Mouse (Mus musculus) embryonic facial prominence, embryonic 13.5 days (tissue): Measurements from ENCODE around the gene Drd5. TPM values are rescaled to one million over a fixed set of nuclear protein-coding genes. Genes with fewer than 3 reads are reported as not detected.
A peak's percentile ranks its signal among the peaks of the same experiment; 100 is the strongest.

Experiments
- ATAC-seq: fragments of 200-750 bp; cut with Nextera tagmentation; 2 replicates; pipeline ENCODE4 v1.8.0; 2017; ENCODE audit warnings: low read depth; ENCODE audit not compliant: insufficient number of reproducible peaks, insufficient read depth, low FRiP score, low TSS enrichment
- H3K27ac ChIP-seq: fragments of 300-500 bp; sonication (generic); 2 replicates; pipeline ENCODE4 v1.5.1; 2015; ENCODE audit warnings: moderate library complexity, mild to moderate bottlenecking, inconsistent platforms
- H3K27me3 ChIP-seq: fragments of 300-500 bp; sonication (generic); 2 replicates; pipeline ENCODE4 v1.6.1; 2015; ENCODE audit warnings: mild to moderate bottlenecking, inconsistent platforms
- H3K36me3 ChIP-seq: fragments of 300-500 bp; sonication (generic); 2 replicates; pipeline ENCODE4 v1.6.1; 2015; ENCODE audit warnings: mild to moderate bottlenecking, inconsistent platforms
- H3K4me1 ChIP-seq: fragments of 300-500 bp; sonication (generic); 2 replicates; pipeline ENCODE4 v1.6.1; 2015; ENCODE audit warnings: inconsistent platforms
- H3K4me2 ChIP-seq: fragments of 300-500 bp; sonication (generic); 2 replicates; pipeline ENCODE4 v1.6.1; 2015; ENCODE audit warnings: moderate library complexity, mild to moderate bottlenecking, inconsistent platforms
- H3K4me3 ChIP-seq: fragments of 300-500 bp; sonication (generic); 2 replicates; pipeline ENCODE4 v1.5.1; 2015; ENCODE audit warnings: mild to moderate bottlenecking, inconsistent platforms
- H3K9ac ChIP-seq: fragments of 300-500 bp; sonication (generic); 2 replicates; pipeline ENCODE4 v1.6.1; 2015; ENCODE audit warnings: mild to moderate bottlenecking, inconsistent platforms
- H3K9me3 ChIP-seq: fragments of 300-500 bp; sonication (generic); 2 replicates; pipeline ENCODE4 v1.6.1; 2016; ENCODE audit warnings: inconsistent platforms
- WGBS: fragments of 180-500 bp; shearing (Covaris S2); methylation state at CpG from one replicate; pipeline ENCODE4 v1.1.7; 2015; ENCODE audit warnings: mixed read lengths; 5-methylcytosine and 5-hydroxymethylcytosine counted together
- polyA plus RNA-seq: library from polyadenylated mRNA; unstranded; fragments of >200 nt; fragmentation: Nextera tagmentation; extraction: Ambion mirVana; gene quantifications from 2 replicates; pipeline ENCODE4 v1.2.1, GENCODE M21; 2015

Gene Drd5
- polyA plus RNA-seq, 1 experiment from 2014 or later: 0.08 TPM

- no peak overlapping the region for H3K9ac ChIP-seq
- WGBS: 45% methylated on average over 12 of the region's 12 CpGs
- no peak for ATAC-seq
Measured at GRCm38 (mm10) chr5:38302651-38303050, 16.5 kb upstream of the Drd5 start.

GRCm38 (mm10) chr5:38305241-38305640, 13.9 kb upstream of the Drd5 start:
- Histone ChIP-seq H3K9ac (no peak overlapping the region), H3K9me3 (no peaks in the 10 kb centered on the region), H3K36me3 (no peaks in the 10 kb centered on the region), H3K27me3 (0 out of 2 replicates have a peak, but pooled peaks cover 6% of the 10 kb centered on the region), H3K27ac (no peak overlapping the region), H3K4me3 (no peak overlapping the region), H3K4me2 (no peak overlapping the region), H3K4me1 (no peaks in the 10 kb centered on the region)
- ATAC-seq: no peak
- WGBS: 48% methylated on average over 2 of the region's 2 CpGs

More at GRCm38 (mm10) chr5:38302651-38303050, 16.5 kb upstream of the Drd5 start:
- Histone ChIP-seq H3K4me2 (no peak overlapping the region), H3K9me3 (no peaks in the 10 kb centered on the region), H3K4me1 (no peaks in the 10 kb centered on the region), H3K27ac (no peak overlapping the region), H3K4me3 (no peak overlapping the region), H3K36me3 (no peaks in the 10 kb centered on the region), H3K27me3 (no peaks in the 10 kb centered on the region)

GRCm38 (mm10) chr5:38307255-38308101, 11.7 kb upstream of the Drd5 start:
- Histone ChIP-seq H3K9me3 (no peaks in the 10 kb centered on the region), H3K4me2 (peak overlapping the region; percentile 60), H3K27ac (no peak overlapping the region), H3K9ac (no peak overlapping the region; the same call in 1 of the 2 replicates), H3K27me3 (0 out of 2 replicates have a peak, but pooled peaks cover 6% of the 10 kb centered on the region), H3K4me3 (peak overlapping the region; percentile 38), H3K4me1 (no peaks in the 10 kb centered on the region), H3K36me3 (no peaks in the 10 kb centered on the region)
- peak; percentile 62; the same call in 1 of the 2 replicates for ATAC-seq
- 8% methylated on average over 26 of the region's 26 CpGs for WGBS

GRCm38 (mm10) chr5:38308873-38309272, 10.3 kb upstream of the Drd5 start:
- Histone ChIP-seq H3K4me2 (no peak overlapping the region), H3K4me1 (no peaks in the 10 kb centered on the region), H3K9me3 (no peaks in the 10 kb centered on the region), H3K27ac (no peak overlapping the region), H3K9ac (no peak overlapping the region), H3K4me3 (no peak overlapping the region), H3K36me3 (no peaks in the 10 kb centered on the region), H3K27me3 (0 out of 2 replicates have a peak, but pooled peaks cover 6% of the 10 kb centered on the region)
- 51% methylated on average over 5 of the region's 5 CpGs for WGBS
- no peak for ATAC-seq

- Histone ChIP-seq H3K4me3 (no peak overlapping the region), H3K9me3 (no peaks in the 10 kb centered on the region), H3K9ac (no peak overlapping the region), H3K4me1 (no peaks in the 10 kb centered on the region), H3K27ac (no peak overlapping the region), H3K36me3 (no peaks in the 10 kb centered on the region), H3K27me3 (0 out of 2 replicates have a peak, but pooled peaks cover 6% of the 10 kb centered on the region), H3K4me2 (no peak overlapping the region)
- no peak for ATAC-seq
- WGBS: 65% methylated on average over 3 of the region's 3 CpGs
Measured at GRCm38 (mm10) chr5:38309795-38310194, 9.4 kb upstream of the Drd5 start.

- H3K4me1 ChIP-seq: no peaks in the 10 kb centered on the region
- no peaks in the 10 kb centered on the region for H3K9me3 ChIP-seq
- H3K27ac ChIP-seq: no peak overlapping the region
- no peak overlapping the region for H3K9ac ChIP-seq
- 55% methylated on average over 4 of the region's 4 CpGs for WGBS
- no peaks in the 10 kb centered on the region for H3K27me3 ChIP-seq
- H3K36me3 ChIP-seq: no peaks in the 10 kb centered on the region
- no peak overlapping the region for H3K4me2 ChIP-seq
- no peak for ATAC-seq
- no peak overlapping the region for H3K4me3 ChIP-seq
Measured at GRCm38 (mm10) chr5:38333381-38333780, 14.2 kb downstream of the Drd5 start.

- 46% methylated on average over 1 of the region's 1 CpGs for WGBS
- H3K4me3 ChIP-seq: no peak overlapping the region
- no peak for ATAC-seq
Measured at GRCm38 (mm10) chr5:38334582-38334981, 15.4 kb downstream of the Drd5 start.

GRCm38 (mm10) chr5:38343101-38343500, 23.9 kb downstream of the Drd5 start:
- Histone ChIP-seq H3K27ac (no peak overlapping the region), H3K4me2 (no peak overlapping the region), H3K9ac (no peak overlapping the region), H3K4me3 (no peak overlapping the region), H3K36me3 (no peaks in the 10 kb centered on the region), H3K4me1 (no peaks in the 10 kb centered on the region), H3K27me3 (0 out of 2 replicates have a peak, but pooled peaks cover 2% of the 10 kb centered on the region), H3K9me3 (no peaks in the 10 kb centered on the region)
- ATAC-seq: no peak
- 51% methylated on average over 3 of the region's 3 CpGs for WGBS

More at GRCm38 (mm10) chr5:38334582-38334981, 15.4 kb downstream of the Drd5 start:
- no peak overlapping the region for H3K9ac ChIP-seq
- H3K4me2 ChIP-seq: no peak overlapping the region
- H3K27me3 ChIP-seq: no peaks in the 10 kb centered on the region
- H3K4me1 ChIP-seq: no peaks in the 10 kb centered on the region
- no peaks in the 10 kb centered on the region for H3K36me3 ChIP-seq
- no peak overlapping the region for H3K27ac ChIP-seq
- no peaks in the 10 kb centered on the region for H3K9me3 ChIP-seq

GRCm38 (mm10) chr5:38346646-38347432, 27.7 kb downstream of the Drd5 start:
- Histone ChIP-seq H3K4me2 (no peak overlapping the region), H3K9me3 (no peaks in the 10 kb centered on the region), H3K4me3 (no peak overlapping the region), H3K9ac (no peak overlapping the region), H3K4me1 (no peaks in the 10 kb centered on the region), H3K27ac (no peak overlapping the region), H3K27me3 (0 out of 2 replicates have a peak, but pooled peaks cover 4% of the 10 kb centered on the region), H3K36me3 (no peaks in the 10 kb centered on the region)
- ATAC-seq: no peak
- WGBS: 24% methylated on average over 10 of the region's 10 CpGs

GRCm38 (mm10) chr5:38350351-38350929, 31.3 kb downstream of the Drd5 start:
- Histone ChIP-seq H3K4me1 (no peaks in the 10 kb centered on the region), H3K27ac (no peak overlapping the region), H3K36me3 (no peaks in the 10 kb centered on the region), H3K4me2 (no peak overlapping the region), H3K9ac (no peak overlapping the region), H3K4me3 (no peak overlapping the region), H3K9me3 (no peaks in the 10 kb centered on the region), H3K27me3 (peaks cover 9% of the 10 kb centered on the region; the same call in 1 of the 2 replicates)
- WGBS: 27% methylated on average over 5 of the region's 5 CpGs
- ATAC-seq: no peak

- no peak for ATAC-seq
- 71% methylated on average over 3 of the region's 3 CpGs for WGBS
- no peak overlapping the region for H3K4me3 ChIP-seq
- H3K9me3 ChIP-seq: no peaks in the 10 kb centered on the region
- H3K27ac ChIP-seq: no peak overlapping the region
- H3K9ac ChIP-seq: no peak overlapping the region
- H3K27me3 ChIP-seq: peaks cover 5% of the 10 kb centered on the region; the same call in 1 of the 2 replicates
- no peaks in the 10 kb centered on the region for H3K4me1 ChIP-seq
- H3K4me2 ChIP-seq: no peak overlapping the region
- H3K36me3 ChIP-seq: no peaks in the 10 kb centered on the region
Measured at GRCm38 (mm10) chr5:38356927-38357326, 37.8 kb downstream of the Drd5 start.
